ENCODE assay signal across 8 mouse cellular contexts in the genomic region with DNA sequence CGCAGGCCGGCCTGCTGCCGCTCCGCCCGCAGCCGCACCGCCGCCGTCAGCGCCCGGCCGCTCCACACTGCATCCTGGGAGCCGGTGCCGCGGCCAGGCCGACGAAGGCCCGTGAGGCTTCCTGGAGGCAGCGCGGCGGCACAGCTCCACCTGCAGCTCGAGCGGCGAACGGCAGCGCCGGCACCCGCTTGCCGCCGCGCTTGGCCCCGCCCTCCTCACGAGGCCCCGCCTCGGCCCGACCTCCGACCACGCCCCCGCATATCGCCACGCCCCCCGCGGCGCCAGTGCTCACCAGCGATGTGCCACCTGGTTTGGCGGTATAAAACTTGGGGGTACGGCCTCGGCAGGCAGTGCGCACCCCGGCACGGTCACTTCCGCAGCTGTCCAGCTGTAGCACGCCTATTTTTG. TPM values are rescaled to one million over a fixed set of nuclear protein-coding genes. Genes with fewer than 3 reads are reported as not detected.
DNase-seq lines count a peak whose midpoint lies in the region; ATAC-seq and TF ChIP-seq lines count a peak whose summit lies in the region.

TSS of gene Zfp746 (minus strand) at position 123 of the 408 bp plus-strand sequence.

- H3K4me1 ChIP-seq in forebrain, embryonic 10.5 days: peaks cover 16% of the 10 kb centered on the region
- H3K4me1 ChIP-seq in heart, embryonic 15.5 days (replicated peaks): peaks cover 9% of the 10 kb centered on the region
- H3K4me1 ChIP-seq in liver, embryonic 14.5 days (replicated peaks; ENCODE audit: control insufficient read depth in 2 of 2, insufficient read depth in 2 of 2, low read length in 1 of 2): peaks cover 0 to 18% of the 10 kb centered on the region in 2 experiments; a peak in 3 of 4 replicates
- H3K4me1 ChIP-seq in neural tube, embryonic 11.5 days (ENCODE audit: control insufficient read depth, insufficient read depth, low read length): peaks cover 3% of the 10 kb centered on the region; the same call in 1 of the 2 replicates
- H3K4me1 ChIP-seq in stomach, postnatal 0 days (replicated peaks; ENCODE audit: control insufficient read depth, insufficient read depth): 0 out of 2 replicates have a peak, but pooled peaks cover 8% of the 10 kb centered on the region

- no peaks in the 10 kb centered on the region for H3K27me3 ChIP-seq in forebrain, embryonic 10.5 days (ENCODE audit: poor library complexity, severe bottlenecking)
- no peaks in the 10 kb centered on the region for H3K27me3 ChIP-seq in heart, embryonic 15.5 days
- no peaks in the 10 kb centered on the region for H3K27me3 ChIP-seq in liver, embryonic 14.5 days (ENCODE audit: control insufficient read depth, insufficient read depth, low read length)
- H3K27me3 ChIP-seq in neural tube, embryonic 11.5 days (ENCODE audit: control insufficient read depth, insufficient read depth, low read length): no peaks in the 10 kb centered on the region
- H3K27me3 ChIP-seq in stomach, postnatal 0 days (ENCODE audit: control insufficient read depth, insufficient read depth, low read length): no peaks in the 10 kb centered on the region

- H3K4me2 ChIP-seq in heart, embryonic 15.5 days: peak within 1 kb of the TSS; percentile 75
- H3K4me2 ChIP-seq in liver, embryonic 14.5 days (ENCODE audit: low read depth): peak within 1 kb of the TSS; percentile 73
- H3K4me2 ChIP-seq in neural tube, embryonic 11.5 days (ENCODE audit: low read depth): peak within 1 kb of the TSS; percentile 38
- H3K4me2 ChIP-seq in stomach, postnatal 0 days (replicated peaks; ENCODE audit: low read depth): peak within 1 kb of the TSS; percentile 57

- H3K36me3 ChIP-seq in forebrain, embryonic 10.5 days (replicated peaks): peaks cover 33% of the 10 kb centered on the region
- peaks cover 20% of the 10 kb centered on the region for H3K36me3 ChIP-seq in heart, embryonic 15.5 days
- H3K36me3 ChIP-seq in liver, embryonic 14.5 days (replicated peaks; ENCODE audit: control insufficient read depth, insufficient read depth, low read depth): peaks cover 17% of the 10 kb centered on the region
- H3K36me3 ChIP-seq in neural tube, embryonic 11.5 days (ENCODE audit: control insufficient read depth, insufficient read depth, low read length): peaks cover 13% of the 10 kb centered on the region
- H3K36me3 ChIP-seq in stomach, postnatal 0 days (ENCODE audit: control insufficient read depth, insufficient read depth, low read length): peaks cover 17% of the 10 kb centered on the region

- H3K27ac ChIP-seq in forebrain, embryonic 10.5 days: peak within 1 kb of the TSS; percentile 97
- peak within 1 kb of the TSS; percentile 86 for H3K27ac ChIP-seq in heart, embryonic 15.5 days
- H3K27ac ChIP-seq in liver, embryonic 14.5 days: peak within 1 kb of the TSS; percentile 49
- peak within 1 kb of the TSS; percentile 83 for H3K27ac ChIP-seq in neural tube, embryonic 11.5 days (ENCODE audit: low read depth, low read length)
- H3K27ac ChIP-seq in stomach, postnatal 0 days (replicated peaks): peak within 1 kb of the TSS; percentile 98

- WGBS in forebrain, embryonic 10.5 days: under 1% methylated on average over 53 of the region's 53 CpGs
- under 1% methylated on average over 53 of the region's 53 CpGs for WGBS in heart, embryonic 15.5 days
- WGBS in liver, embryonic 14.5 days (ENCODE audit: insufficient replicate concordance): under 1% methylated on average over 53 of the region's 53 CpGs
- WGBS in neural tube, embryonic 11.5 days: under 1% methylated on average over 42 of the region's 53 CpGs
- under 1% methylated on average over 30 of the region's 53 CpGs for WGBS in stomach, postnatal 0 days

- ATAC-seq in CD4-positive, CD25-positive, alpha-beta regulatory T cell, adult 4 months: peak; percentile 84
- peak; percentile 89 for ATAC-seq in heart, embryonic 15.5 days (replicated peaks; ENCODE audit: insufficient number of reproducible peaks, insufficient read depth, low FRiP score, low read depth)
- ATAC-seq in liver, embryonic 14.5 days (ENCODE audit: insufficient read depth): peak; percentile 92
- peak; percentile 93 for ATAC-seq in neural tube, embryonic 11.5 days (ENCODE audit: insufficient read depth, low FRiP score, low TSS enrichment)
- ATAC-seq in stomach, postnatal 0 days (ENCODE audit: low FRiP score, low TSS enrichment): peak; percentile 93

- peak; percentile 81 for DNase-seq in c-Kit-negative CD71-positive TER-119-positive erythroid progenitor cells, embryonic 14.5 days (ENCODE audit: low read depth, low spot score)
- peak; percentile 87 for DNase-seq in forebrain, embryonic 10.5 days (ENCODE audit: extremely low spot score, low spot score)
- DNase-seq in kidney, postnatal 25 days: peak; percentile 93 to 94
- DNase-seq in liver, embryonic 14.5 days (ENCODE audit: low read depth in 3 of 3, low spot score in 3 of 3): peak; percentile 71 to 78 (median 73)
- DNase-seq in neural tube, embryonic 11.5 days (ENCODE audit: low spot score): peak; percentile 93
- peak; percentile 93 for DNase-seq in stomach, postnatal 0 days (ENCODE audit: low spot score)

- TF ChIP-seq CTCF in liver, embryonic 14.5 days (IDR thresholded peaks at IDR 0.05; ENCODE audit: low read depth): peak; percentile 72
- peak; percentile 72 for TF ChIP-seq CTCF in stomach, postnatal 0 days (IDR thresholded peaks at IDR 0.05; ENCODE audit: low read depth)

- H3K9me3 ChIP-seq in forebrain, embryonic 10.5 days: no peaks in the 10 kb centered on the region
- no peaks in the 10 kb centered on the region for H3K9me3 ChIP-seq in heart, embryonic 15.5 days (replicated peaks)
- H3K9me3 ChIP-seq in liver, embryonic 14.5 days (ENCODE audit: control insufficient read depth, low read length): no peaks in the 10 kb centered on the region
- H3K9me3 ChIP-seq in neural tube, embryonic 11.5 days (ENCODE audit: control insufficient read depth, low read length): no peaks in the 10 kb centered on the region
- H3K9me3 ChIP-seq in stomach, postnatal 0 days (ENCODE audit: control insufficient read depth, low read length): no peaks in the 10 kb centered on the region

- H3K4me3 ChIP-seq in forebrain, embryonic 10.5 days: peak within 1 kb of the TSS; percentile 90
- H3K4me3 ChIP-seq in heart, embryonic 15.5 days: peak within 1 kb of the TSS; percentile 81
- H3K4me3 ChIP-seq in liver, embryonic 14.5 days (ENCODE audit: insufficient read depth in 1 of 2, low read depth in 2 of 2, low read length in 2 of 2): peak within 1 kb of the TSS; percentile 70 to 74
- peak within 1 kb of the TSS; percentile 82 for H3K4me3 ChIP-seq in neural tube, embryonic 11.5 days (ENCODE audit: low read depth, low read length)
- peak within 1 kb of the TSS; percentile 75 for H3K4me3 ChIP-seq in stomach, postnatal 0 days (ENCODE audit: low read depth, low read length)

- TF ChIP-seq EP300 in liver, embryonic 14.5 days (IDR thresholded peaks at IDR 0.05; ENCODE audit: low read depth): no peak
- TF ChIP-seq EP300 in stomach, postnatal 0 days (optimal IDR thresholded peaks at IDR 0.05): no peak

- peak within 1 kb of the TSS; percentile 97 for H3K9ac ChIP-seq in heart, embryonic 15.5 days
- H3K9ac ChIP-seq in liver, embryonic 14.5 days (replicated peaks): peak within 1 kb of the TSS; percentile 79
- H3K9ac ChIP-seq in neural tube, embryonic 11.5 days (ENCODE audit: low read length): peak within 1 kb of the TSS; percentile 94
- peak within 1 kb of the TSS; percentile 96 for H3K9ac ChIP-seq in stomach, postnatal 0 days (ENCODE audit: low read length)

RNA-seq across cellular contexts. Expression of gene Zfp746, which starts in this region (rescaled TPM):
- polyA plus RNA-seq in CD4-positive, CD25-positive, alpha-beta regulatory T cell, adult 4 months (2017; shearing (Covaris generic)): 10 to 100 TPM in 1 of 2 experiments, 1 to 10 TPM in 1; 5.0 to 10.1 TPM
- 19.1 and 19.9 TPM in 2 replicates for polyA plus RNA-seq in forebrain, embryonic 10.5 days (2016; fragmentation: Nextera tagmentation; extraction: Ambion mirVana)
- 7.8 and 11.6 TPM in 2 replicates for polyA plus RNA-seq in heart, embryonic 15.5 days (2015; fragmentation: Nextera tagmentation; extraction: Ambion mirVana)
- 5.2 and 5.6 TPM in 2 replicates for polyA plus RNA-seq in liver, embryonic 14.5 days (2012; rRNA removed)
- 4.0 and 4.9 TPM in 2 replicates for polyA plus RNA-seq in liver, embryonic 14.5 days (2014; fragmentation: Nextera tagmentation; extraction: Ambion mirVana)
- polyA plus RNA-seq in neural tube, embryonic 11.5 days (2014; fragmentation: Nextera tagmentation; extraction: Ambion mirVana): 22.5 and 24.7 TPM in 2 replicates
- polyA plus RNA-seq in stomach, postnatal 0 days (2015; fragmentation: Nextera tagmentation; extraction: Ambion mirVana): 8.7 and 10.3 TPM in 2 replicates

Comparison
In these comparisons a context has a peak if more than half of its experiments do, and no peak if none do; other contexts are left out.
1. Peak in every context shown above with its lines: DNase-seq, ATAC-seq, H3K4me3 ChIP-seq and H3K27ac ChIP-seq.